Mouse (Mus musculus): ENCODE data around the gene Pcbp2. TPM values are rescaled to one million over a fixed set of nuclear protein-coding genes. Genes with fewer than 3 reads are reported as not detected.

Gene Pcbp2
- polyA plus RNA-seq, 3 experiments from 2014 or later: 156 to 225 (median 201) TPM

DNA sequence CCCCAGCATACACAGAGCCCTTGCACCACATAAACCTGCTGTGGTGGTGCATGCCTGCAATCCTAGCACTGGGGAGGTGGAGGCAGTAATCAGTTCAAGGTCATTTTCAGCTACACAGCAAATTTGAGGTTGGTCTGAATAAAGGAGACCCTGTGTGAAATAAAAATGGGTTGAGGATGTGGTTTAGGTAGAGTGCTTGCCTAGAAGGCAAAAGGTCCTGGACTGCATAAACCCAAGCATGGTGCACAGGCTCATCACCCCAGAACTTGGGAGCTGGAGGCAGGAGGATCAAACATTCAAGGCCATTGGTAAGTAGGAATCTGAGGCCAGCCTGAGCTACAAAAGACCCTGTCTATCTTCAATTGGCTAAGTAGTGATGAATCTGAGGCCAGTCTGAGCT lies 37.2 kb downstream of the Pcbp2 start:
- ATAC-seq: no peak

- ATAC-seq: no peak
Measured at GRCm38 (mm10) chr15:102508336-102508735, 38.0 kb downstream of the Pcbp2 start.

- no peak for ATAC-seq
Measured at GRCm38 (mm10) chr15:102510110-102510509, 39.8 kb downstream of the Pcbp2 start.

- ATAC-seq: peak; percentile 82
Measured at GRCm38 (mm10) chr15:102510590-102511284, 40.4 kb downstream of the Pcbp2 start.

DNA sequence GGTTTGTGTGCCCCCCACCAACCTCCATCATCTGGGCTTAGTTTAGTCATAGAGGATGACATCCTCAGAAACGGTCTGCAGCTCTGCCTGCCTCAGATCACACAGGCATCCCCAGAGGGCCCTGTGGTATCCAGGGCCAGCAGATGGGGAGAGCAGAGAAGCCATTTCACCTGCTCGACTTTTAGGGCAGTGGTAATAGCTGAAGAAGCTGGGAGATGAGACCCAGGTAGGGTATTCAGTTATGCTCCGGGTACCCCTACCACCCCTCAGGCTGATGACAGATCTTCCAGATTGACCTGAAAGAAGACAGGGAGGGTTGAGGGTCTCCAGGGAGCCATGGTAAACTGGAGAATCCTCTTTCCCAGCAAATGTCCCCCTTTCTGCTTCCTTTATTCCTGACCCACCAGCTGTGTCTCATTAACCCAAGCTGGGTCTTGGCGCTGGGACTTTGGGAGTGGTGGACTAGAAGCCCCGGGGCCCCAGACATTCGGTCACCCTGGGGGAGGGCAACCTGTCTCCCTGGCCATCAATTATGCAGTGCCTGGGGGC lies 41.0 kb downstream of the Pcbp2 start:
- ATAC-seq: no peak

GRCm38 (mm10) chr15:102512010-102512409 lies 41.7 kb downstream of the Pcbp2 start:
- ATAC-seq: no peak

DNA sequence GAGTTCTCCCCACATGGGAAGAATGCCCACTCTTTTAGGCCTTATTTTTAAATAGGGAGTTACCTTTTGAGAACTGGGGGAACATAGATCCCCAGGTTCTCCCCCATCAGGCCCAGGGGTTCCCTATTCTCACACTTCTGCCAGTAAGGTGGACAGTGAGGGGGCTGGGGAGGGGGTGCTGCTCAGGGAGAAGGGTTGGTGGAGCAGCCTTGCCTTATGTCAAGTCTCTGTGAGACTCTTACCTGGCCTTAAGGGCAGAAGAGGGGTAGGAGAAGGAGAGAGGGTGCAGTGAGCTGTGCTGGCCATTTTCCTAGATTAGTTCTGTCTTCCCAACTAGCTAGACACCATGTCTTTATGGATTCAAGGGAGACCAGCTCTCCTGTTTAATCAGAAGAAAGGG lies 42.1 kb downstream of the Pcbp2 start:
- ATAC-seq: no peak

GRCm38 (mm10) chr15:102513004-102513403 lies 42.7 kb downstream of the Pcbp2 start:
- ATAC-seq: no peak

GRCm38 (mm10) chr15:102515261-102515660 lies 44.9 kb downstream of the Pcbp2 start:
- no peak for ATAC-seq

- no peak for ATAC-seq
Measured at GRCm38 (mm10) chr15:102515791-102516190, 45.5 kb downstream of the Pcbp2 start.

DNA sequence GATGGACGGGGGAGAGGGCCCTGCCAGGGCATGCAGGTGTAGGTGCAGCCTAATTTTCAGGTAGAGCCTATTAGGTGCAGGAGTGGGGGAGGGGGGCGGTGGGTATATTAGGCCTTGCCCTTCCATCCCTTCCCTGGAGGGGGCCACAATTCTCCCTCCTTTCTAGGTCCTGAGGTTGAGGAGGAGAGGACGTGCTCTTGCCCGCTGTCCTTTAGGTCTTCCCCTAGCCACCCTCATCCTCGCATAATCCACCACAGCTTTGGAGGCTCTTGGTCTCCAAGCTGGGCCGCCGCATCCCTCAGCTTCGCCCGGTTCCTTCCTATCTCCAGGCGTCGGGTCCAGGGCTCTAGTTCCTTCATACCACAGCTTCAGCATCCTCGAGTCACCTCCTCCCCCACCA lies 46.0 kb downstream of the Pcbp2 start:
- ATAC-seq: no peak

GRCm38 (mm10) chr15:102516728-102517404 lies 46.5 kb downstream of the Pcbp2 start, which contains the start of gene Map3k12:
Gene Map3k12 (minus strand): TSS chr15:102517064.
- ATAC-seq: peak; percentile 2

DNA sequence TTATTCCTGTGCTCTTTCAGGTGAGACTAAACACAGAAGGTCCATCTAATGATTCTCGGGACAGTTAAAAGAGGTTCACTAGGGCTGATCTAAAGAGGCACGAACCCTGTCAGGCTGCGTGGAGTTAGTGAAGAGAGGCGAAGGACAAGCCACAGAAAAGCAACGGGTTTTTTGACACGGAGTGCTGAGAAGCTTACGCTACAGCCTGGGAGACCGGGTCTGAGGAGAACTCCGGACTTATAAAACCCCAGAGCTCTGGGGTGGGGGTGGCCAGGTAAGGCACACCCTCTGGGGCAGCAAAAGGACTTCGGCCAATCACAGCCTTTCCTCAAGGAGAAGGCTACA lies 47.3 kb downstream of the Pcbp2 start:
- ATAC-seq: no peak

DNA sequence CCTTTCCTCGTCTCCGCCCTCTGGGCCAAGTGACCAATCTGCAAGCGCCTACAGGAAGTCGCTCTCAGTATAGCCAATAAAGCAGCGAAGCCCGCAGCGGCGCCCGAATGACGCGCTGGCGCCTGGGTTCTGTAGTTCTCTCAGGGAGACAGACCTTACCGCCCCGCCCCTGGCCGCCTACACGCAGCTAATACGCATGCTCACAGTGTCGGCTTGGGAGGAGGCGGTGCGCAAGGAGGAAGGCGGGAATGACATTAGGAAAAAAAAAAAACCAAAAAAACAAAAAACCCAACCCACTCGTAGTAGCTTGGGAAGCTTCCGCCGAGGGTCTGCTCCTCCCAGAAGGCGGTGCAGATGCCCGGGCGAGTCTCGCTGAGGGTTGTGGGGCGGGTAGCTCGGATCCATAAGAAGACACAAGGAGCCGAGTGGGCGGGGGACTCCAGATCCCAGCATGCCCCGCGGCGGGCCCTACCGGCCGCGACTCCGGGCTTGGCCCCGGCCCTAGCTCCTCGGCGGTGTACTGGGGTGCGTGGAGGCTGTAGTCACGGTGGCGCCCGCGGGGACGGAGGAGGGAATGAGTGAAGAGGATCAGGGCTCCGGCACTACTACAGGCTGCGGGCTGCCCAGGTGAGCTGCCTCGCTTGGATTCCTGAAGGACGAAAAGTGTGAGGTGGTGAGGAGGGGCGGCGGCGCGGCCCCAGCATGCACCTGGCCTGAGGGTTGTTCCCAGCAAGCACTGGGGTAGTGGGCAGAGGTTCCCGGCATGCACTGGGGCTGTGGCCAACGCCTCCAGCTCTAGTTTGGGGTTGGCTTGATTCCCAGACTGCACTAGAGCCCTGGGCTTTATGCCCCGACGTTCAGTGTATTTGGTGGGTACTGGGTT lies 47.9 kb downstream of the Pcbp2 start, which contains the start of gene Tarbp2:
Tarbp2 (plus strand) TSS at position 217 of the 883 bp plus-strand sequence.
- ATAC-seq: peak; percentile 88

GRCm38 (mm10) chr15:102518859-102519201 lies 48.5 kb downstream of the Pcbp2 start:
- ATAC-seq: no peak

GRCm38 (mm10) chr15:102519211-102520141 lies 49.1 kb downstream of the Pcbp2 start:
- no peak for ATAC-seq

DNA sequence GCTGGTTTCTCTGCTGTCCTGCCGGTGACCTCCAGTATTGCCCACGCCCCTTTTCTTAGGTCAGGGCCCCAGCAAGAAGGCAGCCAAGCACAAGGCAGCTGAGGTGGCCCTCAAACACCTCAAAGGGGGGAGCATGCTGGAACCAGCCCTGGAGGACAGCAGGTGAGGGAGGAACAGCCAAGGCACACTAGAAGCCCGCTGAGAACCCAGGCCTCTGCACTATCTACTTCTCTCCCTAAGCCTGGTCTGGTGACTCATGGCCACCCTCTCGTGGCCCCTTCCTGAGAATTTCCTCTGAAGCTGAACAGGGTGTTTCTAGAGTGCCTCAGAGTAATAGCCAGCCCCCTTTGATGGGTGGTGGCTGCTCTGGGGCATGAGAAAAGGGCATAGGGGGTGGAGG lies 50.1 kb downstream of the Pcbp2 start:
- ATAC-seq: no peak

DNA sequence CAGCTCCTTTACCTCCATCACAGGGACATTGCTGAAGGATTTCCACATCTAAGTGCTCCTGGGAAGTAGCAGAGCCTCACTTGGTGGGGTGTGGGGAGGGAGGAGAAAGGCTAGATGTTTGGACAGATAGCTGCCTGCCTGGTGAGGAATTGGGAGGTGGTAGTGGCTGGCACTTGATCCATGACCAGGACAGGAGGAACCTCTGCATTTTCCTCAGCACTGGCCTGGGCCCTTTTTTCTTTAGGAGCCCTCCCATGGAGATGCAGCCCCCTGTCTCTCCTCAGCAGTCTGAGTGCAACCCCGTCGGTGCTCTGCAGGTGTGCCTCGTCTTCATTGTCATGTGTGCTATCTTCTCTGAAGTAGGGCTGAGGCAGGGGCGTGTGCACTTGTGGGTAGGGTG lies 51.1 kb downstream of the Pcbp2 start:
- no peak for ATAC-seq

DNA sequence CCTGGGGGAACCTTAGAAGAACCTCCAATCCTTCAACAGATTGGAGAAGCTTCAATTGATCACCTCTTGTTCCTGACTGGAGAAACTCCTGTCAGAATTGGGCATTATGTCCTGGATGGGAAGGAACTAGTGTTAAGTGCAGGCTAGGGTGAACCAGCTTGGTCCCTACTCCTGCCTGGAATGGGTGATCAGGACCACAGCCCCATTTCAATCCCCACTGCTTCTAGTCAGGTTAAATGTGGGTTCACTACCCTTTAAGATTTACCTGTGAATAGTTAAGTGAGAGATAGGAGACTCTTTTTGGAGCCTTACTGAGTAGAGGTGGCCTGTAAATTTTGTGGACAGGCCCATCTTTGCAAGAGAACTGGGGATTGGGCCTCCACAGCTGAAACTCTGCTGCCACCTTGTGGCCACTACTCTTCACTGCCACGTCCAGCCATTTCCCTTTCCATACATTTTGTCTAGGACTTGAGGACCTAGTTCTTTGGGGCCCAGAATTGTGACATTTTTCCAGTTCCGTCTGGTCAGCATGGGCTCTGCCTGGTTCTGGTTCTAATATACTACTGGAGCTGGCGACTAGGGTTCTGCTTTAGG lies 54.6 kb downstream of the Pcbp2 start, which contains the start of gene Npff:
Npff (minus strand) TSS at position 51 of the 594 bp plus-strand sequence.
- peak; percentile 85 for ATAC-seq

DNA sequence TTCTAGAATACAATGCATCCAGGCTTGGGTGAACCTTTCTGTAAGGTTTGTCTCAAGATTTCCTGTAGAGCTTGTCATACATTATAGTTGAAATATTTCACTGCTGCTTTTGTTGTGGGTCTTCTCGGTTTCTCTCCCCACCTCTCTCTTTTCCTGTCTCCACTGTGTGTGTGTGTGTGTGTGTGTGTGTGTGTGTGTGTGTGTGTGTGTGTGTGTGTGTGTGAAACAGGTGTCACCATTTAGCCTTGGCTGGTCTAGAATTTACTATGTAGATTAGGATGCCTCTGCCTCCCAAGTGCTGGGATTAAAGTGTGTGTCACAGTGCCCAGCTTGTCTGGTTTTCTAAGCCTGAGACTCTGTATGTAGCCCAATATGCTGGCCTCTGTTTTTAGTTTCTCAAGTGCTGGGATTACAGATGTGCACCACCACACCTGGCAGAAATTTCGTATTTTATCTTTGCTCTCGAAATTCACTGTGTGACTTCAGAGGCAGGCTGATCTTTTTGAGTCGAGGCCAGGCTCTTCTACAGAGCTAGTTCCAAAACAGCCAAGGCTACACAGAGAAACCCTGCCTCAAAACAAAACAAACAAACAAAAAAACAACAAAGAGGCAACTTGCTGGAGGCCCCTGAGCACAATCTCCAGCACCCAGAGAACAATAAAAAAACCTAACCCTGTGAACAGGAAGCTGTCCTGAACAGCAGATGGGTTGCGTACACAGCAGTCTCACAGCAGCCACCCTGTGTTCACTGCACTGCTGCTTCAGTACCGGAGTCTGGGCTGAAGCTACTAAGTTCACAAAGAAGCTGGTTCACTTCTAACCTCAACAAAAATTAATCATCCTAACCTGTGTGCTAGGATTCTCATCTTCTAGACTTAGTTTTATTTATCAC lies 56.0 kb downstream of the Pcbp2 start:
- ATAC-seq: no peak
